Mouse (Mus musculus) liver, embryonic 14.5 days (tissue): Measurements from ENCODE around the gene Tarbp2. TPM values are rescaled to one million over a fixed set of nuclear protein-coding genes. Genes with fewer than 3 reads are reported as not detected.

Source experiments
- ATAC-seq: fragments of 200-750 bp; cut with Nextera tagmentation; 2 replicates; pipeline ENCODE4 v1.8.0; 2017; ENCODE audit warnings: moderate number of reproducible peaks, mild to moderate bottlenecking, moderate library complexity; ENCODE audit not compliant: insufficient read depth
- DNase-seq, 3 experiments: peaks; one replicate each; pipeline ENCODE4 v3.0.0-alpha.2; 2012 to 2013; ENCODE audit warnings: low read depth in 3 of 3, low spot score in 3 of 3
- H3K27ac ChIP-seq: fragments of 300-500 bp; sonication (generic); 2 replicates; pipeline ENCODE4 v1.5.1; 2014; ENCODE audit warnings: moderate library complexity, mild to moderate bottlenecking, control low read depth, inconsistent platforms
- H3K27me3 ChIP-seq: fragments of 300-500 bp; sonication (generic); 2 replicates; pipeline ENCODE4 v1.6.1; 2014; ENCODE audit warnings: mild to moderate bottlenecking, low read length, moderate library complexity; ENCODE audit not compliant: control insufficient read depth, insufficient read depth
- H3K36me3 ChIP-seq: fragments of 300-500 bp; sonication (generic); replicated peaks from 2 replicates; pipeline ENCODE4 v1.6.1; 2014; ENCODE audit warnings: low read depth; ENCODE audit not compliant: control insufficient read depth, insufficient read depth
- H3K4me1 ChIP-seq, 2 experiments: fragments of 200-500 bp in 1 of 2; fragments of 300-500 bp in 1 of 2; sonication (generic) in 1 of 2; replicated peaks; 2 replicates each; pipeline ENCODE4 v1.6.1; 2012 to 2014; ENCODE audit warnings: antibody characterized with exemption in 1 of 2, inconsistent platforms in 1 of 2, low read length in 1 of 2; ENCODE audit not compliant: control insufficient read depth in 2 of 2, insufficient read depth in 2 of 2
- H3K4me2 ChIP-seq: fragments of 300-500 bp; sonication (generic); 2 replicates; pipeline ENCODE4 v1.6.1; 2014; ENCODE audit warnings: low read depth, mild to moderate bottlenecking, control low read depth, moderate library complexity
- H3K4me3 ChIP-seq, 2 experiments: fragments of 200-500 bp in 1 of 2; fragments of 300-500 bp in 1 of 2; sonication (generic) in 1 of 2; 2 replicates each; pipeline ENCODE4 v1.5.1; 2012 to 2014; ENCODE audit warnings: low read depth in 2 of 2, low read length in 2 of 2, mild to moderate bottlenecking in 2 of 2, control low read depth in 1 of 2, inconsistent platforms in 1 of 2, moderate library complexity in 1 of 2; ENCODE audit not compliant: insufficient read depth in 1 of 2
- H3K9ac ChIP-seq: fragments of 300-500 bp; sonication (generic); replicated peaks from 2 replicates; pipeline ENCODE4 v1.6.1; 2014; ENCODE audit warnings: mild to moderate bottlenecking, control low read depth, moderate library complexity
- H3K9me3 ChIP-seq: fragments of 300-500 bp; sonication (generic); 2 replicates; pipeline ENCODE4 v1.6.1; 2016; ENCODE audit warnings: low read length, mixed read lengths; ENCODE audit not compliant: control insufficient read depth
- CTCF ChIP-seq: IDR thresholded peaks from 2 replicates; pipeline ENCODE4 v1.5.1; 2016; ENCODE audit warnings: antibody characterized with exemption, low read depth, control low read depth
- EP300 ChIP-seq: IDR thresholded peaks from 2 replicates; pipeline ENCODE4 v1.6.1; 2016; ENCODE audit warnings: antibody characterized with exemption, low read depth
- WGBS: fragments of 180-500 bp; shearing (Covaris S2); extraction: QIAGEN DNeasy Blood & Tissue Kit; methylation state at CpG from one replicate; pipeline ENCODE4 v1.1.7; 2014; ENCODE audit not compliant: insufficient replicate concordance; 5-methylcytosine and 5-hydroxymethylcytosine counted together
- polyA plus RNA-seq, 2 experiments: library from polyadenylated mRNA; depleted of rRNA in 1 of 2; stranded (reverse) in 1 of 2; unstranded in 1 of 2; fragments of >200 nt; fragmentation: Nextera tagmentation in 1 of 2; extraction: Ambion mirVana in 1 of 2; gene quantifications; 2 replicates each; pipeline versions ENCODE4 v1.2.1 to v1.2.3; 2012 to 2014

The Tarbp2 gene
- polyA plus RNA-seq, 2 experiments: 31.5 to 39.6 TPM

DNA sequence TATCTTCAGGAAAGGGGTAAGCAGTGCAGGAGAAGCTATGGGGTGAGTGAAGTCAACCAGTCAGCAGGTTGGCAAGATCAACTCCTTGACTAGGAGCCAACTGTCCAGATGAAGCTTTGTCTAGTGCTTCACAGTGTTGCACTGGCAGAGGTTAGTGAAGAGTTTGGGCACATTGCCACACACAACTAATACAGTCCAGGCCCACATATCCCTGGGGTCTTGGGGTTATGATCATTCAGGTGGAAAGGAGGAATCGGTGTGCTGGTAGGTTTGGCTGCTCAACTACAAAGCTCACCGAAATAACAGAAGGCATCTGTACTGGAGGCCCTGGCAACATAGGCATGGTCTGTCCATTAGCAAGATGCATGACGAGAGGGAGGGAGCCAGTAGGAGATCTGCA lies 29.5 kb downstream of the Tarbp2 start:
- TF ChIP-seq CTCF: no peak
- H3K36me3 ChIP-seq: peaks cover 12% of the 10 kb centered on the region
- H3K9me3 ChIP-seq: no peaks in the 10 kb centered on the region
- H3K4me2 ChIP-seq: no peak overlapping the region
- H3K27me3 ChIP-seq: no peaks in the 10 kb centered on the region
- DNase-seq: no peak
- H3K4me3 ChIP-seq: no peak overlapping the region
- WGBS: 81% methylated on average over 3 of the region's 3 CpGs
- H3K4me1 ChIP-seq: no peaks in the 10 kb centered on the region
- no peak overlapping the region for H3K9ac ChIP-seq
- ATAC-seq: no peak
- H3K27ac ChIP-seq: no peak overlapping the region

DNA sequence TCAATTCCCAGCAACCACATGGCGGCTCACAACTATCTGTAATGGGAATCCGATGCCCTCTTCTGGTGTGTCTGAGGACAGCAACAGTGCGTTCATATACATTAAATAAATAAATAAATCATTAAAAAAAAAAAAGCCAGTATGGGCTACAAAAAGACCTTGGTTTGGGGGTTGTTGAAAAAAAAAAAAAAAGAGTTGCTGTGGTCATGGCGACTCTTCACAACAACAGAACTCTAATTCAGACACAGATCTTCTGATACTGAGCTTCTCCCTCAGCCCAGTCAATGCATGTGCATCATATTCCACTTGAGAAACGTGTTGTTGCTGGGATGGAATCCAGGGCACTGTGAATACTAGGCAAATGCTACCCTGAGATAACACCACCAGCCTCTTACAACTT lies 34.6 kb downstream of the Tarbp2 start:
- Histone ChIP-seq H3K27ac (no peak overlapping the region), H3K4me3 (no peak overlapping the region), H3K27me3 (no peaks in the 10 kb centered on the region), H3K36me3 (peaks cover 13% of the 10 kb centered on the region), H3K9me3 (no peaks in the 10 kb centered on the region), H3K4me2 (no peak overlapping the region), H3K4me1 (no peaks in the 10 kb centered on the region), H3K9ac (no peak overlapping the region)
- no peak for DNase-seq
- TF ChIP-seq CTCF: no peak
- TF ChIP-seq EP300: no peak
- ATAC-seq: no peak
- 78% methylated on average over 5 of the region's 5 CpGs for WGBS

DNA sequence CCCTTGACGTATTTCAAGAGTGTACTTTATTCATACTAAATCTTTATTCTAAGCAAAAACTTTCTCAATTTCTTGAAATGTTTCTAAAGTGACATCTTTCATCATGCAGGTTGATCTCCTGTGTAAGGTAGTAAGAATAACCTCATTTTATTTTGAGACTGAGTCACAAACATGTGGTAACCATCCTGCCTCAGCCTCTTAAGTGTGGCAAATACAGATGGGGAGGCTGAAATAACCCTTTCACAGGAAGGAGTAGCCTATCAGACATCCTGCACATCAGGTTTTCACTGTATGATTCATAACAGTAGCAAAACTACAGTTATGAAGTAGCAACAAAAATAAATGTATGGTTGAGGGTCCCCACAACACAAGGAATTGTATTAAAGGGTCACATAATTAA lies 37.6 kb downstream of the Tarbp2 start:
- no peak overlapping the region for H3K9ac ChIP-seq
- H3K4me3 ChIP-seq: no peak overlapping the region
- H3K4me1 ChIP-seq: no peaks in the 10 kb centered on the region
- peaks cover 13% of the 10 kb centered on the region for H3K36me3 ChIP-seq
- H3K27ac ChIP-seq: no peak overlapping the region
- H3K27me3 ChIP-seq: no peaks in the 10 kb centered on the region
- ATAC-seq (no peak), DNase-seq (no peak)
- TF ChIP-seq EP300: no peak
- TF ChIP-seq CTCF: no peak
- H3K4me2 ChIP-seq: no peak overlapping the region
- no peaks in the 10 kb centered on the region for H3K9me3 ChIP-seq
- 76% methylated on average over 1 of the region's 1 CpGs for WGBS

DNA sequence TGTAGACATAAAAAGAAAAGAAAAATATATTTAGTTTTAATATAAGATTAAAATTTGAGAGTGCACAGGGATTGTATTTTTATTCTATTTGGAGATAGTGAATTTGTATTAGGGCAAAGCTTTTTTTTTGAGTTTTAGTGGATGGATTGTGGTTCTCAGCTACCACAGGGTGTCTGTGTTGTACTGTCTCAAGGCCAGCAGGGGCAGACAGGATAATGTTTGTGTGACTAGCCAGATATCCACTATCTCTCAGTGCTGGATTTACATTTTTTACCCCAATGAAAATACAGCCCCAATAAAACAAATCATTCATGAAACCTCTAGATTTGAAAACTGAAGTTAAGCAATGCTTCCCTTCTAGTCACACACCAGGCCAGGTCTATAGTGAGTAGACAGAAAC lies 39.6 kb downstream of the Tarbp2 start:
- TF ChIP-seq EP300 (no peak), CTCF (no peak)
- Histone ChIP-seq H3K27ac (no peak overlapping the region), H3K4me1 (no peaks in the 10 kb centered on the region), H3K9me3 (no peaks in the 10 kb centered on the region), H3K27me3 (no peaks in the 10 kb centered on the region), H3K9ac (no peak overlapping the region), H3K36me3 (peaks cover 8% of the 10 kb centered on the region), H3K4me2 (no peak overlapping the region), H3K4me3 (no peak overlapping the region)
- DNase-seq (no peak), ATAC-seq (no peak)

DNA sequence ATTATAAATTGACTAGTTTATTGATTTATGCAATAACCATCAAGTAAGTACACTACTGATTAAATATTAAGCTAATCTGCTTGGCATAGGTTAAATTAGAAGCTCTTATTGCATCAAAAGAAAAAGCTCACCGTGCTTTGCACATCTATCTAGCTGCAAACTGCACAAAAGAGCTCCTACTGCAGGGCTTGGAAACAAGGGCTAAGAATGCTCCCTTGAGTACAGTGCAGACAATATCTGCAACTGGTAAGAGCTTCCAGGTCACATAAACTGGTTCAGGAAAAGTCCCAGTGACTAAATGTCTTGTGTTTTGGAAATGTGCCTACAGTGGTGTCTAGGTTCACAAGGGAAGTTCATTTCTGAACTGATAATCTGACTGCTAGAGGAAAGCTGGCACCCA lies 44.5 kb downstream of the Tarbp2 start:
- WGBS: 79% methylated on average over 1 of the region's 1 CpGs
- no peaks in the 10 kb centered on the region for H3K36me3 ChIP-seq
- no peaks in the 10 kb centered on the region for H3K9me3 ChIP-seq

DNA sequence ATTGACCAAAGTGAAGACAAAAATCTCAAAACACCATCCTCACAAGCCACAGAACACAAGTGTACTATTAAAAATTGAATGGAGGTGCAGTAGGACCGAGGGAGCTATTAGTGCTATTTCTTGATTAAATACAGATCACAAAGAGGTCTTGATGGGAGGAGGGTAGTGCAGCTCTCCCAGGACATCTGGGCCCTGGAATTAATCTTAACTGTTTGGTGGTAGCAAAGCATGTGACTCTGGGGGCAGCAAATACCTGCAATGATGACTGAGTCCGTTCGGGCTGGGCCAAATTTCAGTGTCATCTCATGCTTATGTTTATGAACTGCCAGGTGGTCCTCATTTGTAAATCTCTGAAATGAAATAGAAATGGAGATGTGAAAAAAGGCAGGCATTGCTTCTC lies 45.1 kb downstream of the Tarbp2 start:
- no peak overlapping the region for H3K4me2 ChIP-seq
- no peak for DNase-seq
- H3K9me3 ChIP-seq: no peaks in the 10 kb centered on the region
- no peaks in the 10 kb centered on the region for H3K36me3 ChIP-seq
- H3K4me1 ChIP-seq: no peaks in the 10 kb centered on the region
- ATAC-seq: no peak
- no peak overlapping the region for H3K9ac ChIP-seq
- no peak overlapping the region for H3K27ac ChIP-seq
- WGBS: 75% methylated on average over 3 of the region's 3 CpGs
- H3K4me3 ChIP-seq: no peak overlapping the region
- no peak for TF ChIP-seq EP300
- TF ChIP-seq CTCF: no peak
- no peaks in the 10 kb centered on the region for H3K27me3 ChIP-seq

More for the DNA sequence above, 44.5 kb downstream of the Tarbp2 start:
- no peak overlapping the region for H3K27ac ChIP-seq
- DNase-seq (no peak), ATAC-seq (no peak)
- no peaks in the 10 kb centered on the region for H3K4me1 ChIP-seq
- no peak overlapping the region for H3K4me3 ChIP-seq
- H3K4me2 ChIP-seq: no peak overlapping the region
- TF ChIP-seq CTCF (no peak), EP300 (no peak)
- H3K9ac ChIP-seq: no peak overlapping the region
- no peaks in the 10 kb centered on the region for H3K27me3 ChIP-seq
